Mouse (Mus musculus) megakaryocyte-erythroid progenitor cell, adult 5-6 weeks (primary cell): ENCODE results near the gene Gabbr1. TPM values are rescaled to one million over a fixed set of nuclear protein-coding genes. Genes with fewer than 3 reads are reported as not detected.

Experiments
- ATAC-seq: replicated peaks from 2 replicates; pipeline ENCODE4 v1.8.0; 2016; ENCODE audit warnings: mild to moderate bottlenecking, inconsistent platforms; ENCODE audit not compliant: severe bottlenecking, poor library complexity, low FRiP score, low TSS enrichment
- total RNA-seq, 2 experiments: library from RNA; stranded (forward) in 1 of 2; stranded (reverse) in 1 of 2; fragments of 200-1000, 215-1000 nt in 1 of 2; fragments of >200 nt in 1 of 2; fragmentation: Nextera tagmentation in 1 of 2; gene quantifications; 2 replicates each; pipeline ENCODE4 v1.2.3; 2014 to 2017

Gene Gabbr1
- total RNA-seq, 2 experiments from 2014 or later: 0.99 to 11.1 TPM

GRCm38 (mm10) chr17:37070121-37070520, 24.4 kb downstream of the Gabbr1 start:
- ATAC-seq: no peak

- ATAC-seq: no peak
Observed at GRCm38 (mm10) chr17:37072080-37072729, 26.4 kb downstream of the Gabbr1 start.

GRCm38 (mm10) chr17:37072730-37073276, 27.0 kb downstream of the Gabbr1 start:
- ATAC-seq: no peak

GRCm38 (mm10) chr17:37075181-37075580, 29.4 kb downstream of the Gabbr1 start:
- ATAC-seq: no peak

GRCm38 (mm10) chr17:37075766-37076165, 30.0 kb downstream of the Gabbr1 start:
- ATAC-seq: no peak

- no peak for ATAC-seq
Observed at GRCm38 (mm10) chr17:37078193-37078592, 32.4 kb downstream of the Gabbr1 start.

GRCm38 (mm10) chr17:37078990-37079389, 33.2 kb downstream of the Gabbr1 start:
- ATAC-seq: no peak

- no peak for ATAC-seq
Observed at GRCm38 (mm10) chr17:37080119-37080518, 34.4 kb downstream of the Gabbr1 start.

- ATAC-seq: no peak
Observed at GRCm38 (mm10) chr17:37081659-37082058, 35.9 kb downstream of the Gabbr1 start.

- ATAC-seq: peak; percentile 97
Observed at GRCm38 (mm10) chr17:37083327-37083726, 37.6 kb downstream of the Gabbr1 start.

GRCm38 (mm10) chr17:37084632-37085031, 38.9 kb downstream of the Gabbr1 start:
- no peak for ATAC-seq

- ATAC-seq: no peak
Observed at GRCm38 (mm10) chr17:37085545-37085944, 39.8 kb downstream of the Gabbr1 start.

- ATAC-seq: no peak
Observed at GRCm38 (mm10) chr17:37088399-37088798, 42.6 kb downstream of the Gabbr1 start, which contains the start of gene Olfr90. TSS of gene Olfr90 (minus strand) at chr17:37088499.

- ATAC-seq: no peak
Observed at GRCm38 (mm10) chr17:37092198-37092597, 46.4 kb downstream of the Gabbr1 start.

- ATAC-seq: no peak
Observed at GRCm38 (mm10) chr17:37093289-37093688, 47.5 kb downstream of the Gabbr1 start.

GRCm38 (mm10) chr17:37098178-37098577, 52.4 kb downstream of the Gabbr1 start, which contains the start of gene Olfr91:
TSS of gene Olfr91 (minus strand) at chr17:37098278.
- ATAC-seq: no peak

- no peak for ATAC-seq
Observed at GRCm38 (mm10) chr17:37119988-37120387, 74.2 kb downstream of the Gabbr1 start, which contains the start of gene Olfr92. TSS of gene Olfr92 (minus strand) at chr17:37120088.
